Comparison of ENCODE assay signal across 17 mouse cellular contexts in genomic region chr5:142595698-142596097, GRCm38 (mm10). TPM values are rescaled to one million over a fixed set of nuclear protein-coding genes. Genes with fewer than 3 reads are reported as not detected.
DNase-seq lines count a peak whose midpoint lies in the region; ATAC-seq and TF ChIP-seq lines count a peak whose summit lies in the region.
"Had no signal": no experiment of that assay in that cellular context is flagged by ENCODE, and none has a peak within 500 bp of the region (broad histone marks: within the 10 kb centered on the region; RNA-seq: fewer than 3 reads in every experiment).

No protein-coding gene starts in this region.

- no peak for TF ChIP-seq CTCF in midbrain, postnatal 0 days (IDR thresholded peaks at IDR 0.05)
- TF ChIP-seq CTCF in cortical plate, adult 2 months (IDR thresholded peaks at IDR 0.05; ENCODE audit: extremely low read depth, insufficient read depth, low read length) = no peak

- DNase-seq in forebrain, embryonic 11.5 days (ENCODE audit: low spot score) = no peak
- peak; percentile 69 for DNase-seq in midbrain, postnatal 0 days (ENCODE audit: low spot score)
- no peak for DNase-seq in midbrain, embryonic 14.5 days
- peak; percentile 55 for DNase-seq in telencephalon, adult 2 months (ENCODE audit: low read depth, low spot score)
- DNase-seq in urinary bladder, postnatal 25 days (ENCODE audit: low spot score) = no peak
- DNase-seq: lung, postnatal 10 days; retina, postnatal 1 day had no signal

- H3K27me3 ChIP-seq in forebrain, embryonic 12.5 days = no peaks in the 10 kb centered on the region
- no peaks in the 10 kb centered on the region for H3K27me3 ChIP-seq in forebrain, embryonic 11.5 days (ENCODE audit: control insufficient read depth, insufficient read depth, low read length)
- H3K27me3 ChIP-seq in midbrain, postnatal 0 days (ENCODE audit: insufficient read depth, low read length) = no peaks in the 10 kb centered on the region
- no peaks in the 10 kb centered on the region for H3K27me3 ChIP-seq in midbrain, embryonic 14.5 days (ENCODE audit: control insufficient read depth, insufficient read depth, low read length)
- H3K27me3 ChIP-seq: midbrain, embryonic 13.5 days; neural tube, embryonic 13.5 days; stomach, embryonic 15.5 days had no signal

- no peak overlapping the region for H3K4me2 ChIP-seq in forebrain, embryonic 12.5 days
- no peak overlapping the region for H3K4me2 ChIP-seq in forebrain, embryonic 11.5 days (ENCODE audit: low read depth, low read length, severe bottlenecking)
- H3K4me2 ChIP-seq in midbrain, postnatal 0 days (ENCODE audit: low read depth, low read length, poor library complexity, severe bottlenecking) = no peak overlapping the region
- no peak overlapping the region for H3K4me2 ChIP-seq in midbrain, embryonic 14.5 days (ENCODE audit: low read length)
- H3K4me2 ChIP-seq: liver, embryonic 11.5 days; midbrain, embryonic 13.5 days; neural tube, embryonic 13.5 days; stomach, embryonic 15.5 days had no signal

- WGBS in forebrain, embryonic 12.5 days = 67% methylated on average over 3 of the region's 3 CpGs
- 80% methylated on average over 3 of the region's 3 CpGs for WGBS in forebrain, embryonic 11.5 days
- 80% methylated on average over 3 of the region's 3 CpGs for WGBS in midbrain, postnatal 0 days
- 76% methylated on average over 3 of the region's 3 CpGs for WGBS in midbrain, embryonic 14.5 days

- H3K4me1 ChIP-seq in forebrain, embryonic 12.5 days = peaks cover 13% of the 10 kb centered on the region; the same call in 1 of the 2 replicates
- no peaks in the 10 kb centered on the region for H3K4me1 ChIP-seq in forebrain, embryonic 11.5 days (replicated peaks; ENCODE audit: control insufficient read depth, insufficient read depth, low read length)
- no peaks in the 10 kb centered on the region for H3K4me1 ChIP-seq in midbrain, postnatal 0 days (ENCODE audit: insufficient read depth, low read length)
- H3K4me1 ChIP-seq in midbrain, embryonic 14.5 days (ENCODE audit: control insufficient read depth, insufficient read depth, low read length) = no peaks in the 10 kb centered on the region
- H3K4me1 ChIP-seq in cortical plate, adult 2 months (ENCODE audit: control insufficient read depth, insufficient read depth, low read length) = peaks cover 17% of the 10 kb centered on the region
- H3K4me1 ChIP-seq: stomach, embryonic 15.5 days had no signal

- H3K4me3 ChIP-seq in forebrain, embryonic 12.5 days (replicated peaks) = no peak overlapping the region
- H3K4me3 ChIP-seq in forebrain, embryonic 11.5 days (ENCODE audit: low read depth, low read length) = no peak overlapping the region
- H3K4me3 ChIP-seq in midbrain, postnatal 0 days (ENCODE audit: low read depth, low read length) = no peak overlapping the region
- no peak overlapping the region for H3K4me3 ChIP-seq in midbrain, embryonic 14.5 days (replicated peaks; ENCODE audit: low read depth, low read length)
- no peak overlapping the region for H3K4me3 ChIP-seq in cortical plate, adult 2 months (ENCODE audit: insufficient read depth, low read length)
- H3K4me3 ChIP-seq: embryonic facial prominence, embryonic 10.5 days; midbrain, embryonic 13.5 days; neural tube, embryonic 13.5 days; stomach, embryonic 15.5 days had no signal

- no peak for ATAC-seq in forebrain, embryonic 12.5 days (ENCODE audit: low FRiP score)
- no peak for ATAC-seq in forebrain, embryonic 11.5 days (replicated peaks; ENCODE audit: low FRiP score)
- no peak for ATAC-seq in midbrain, postnatal 0 days (ENCODE audit: low FRiP score)
- no peak for ATAC-seq in midbrain, embryonic 14.5 days (ENCODE audit: low FRiP score, low TSS enrichment)
- no peak for ATAC-seq in granulocyte monocyte progenitor cell, adult 5-6 weeks (replicated peaks; ENCODE audit: poor library complexity, severe bottlenecking)
- ATAC-seq: intestine, postnatal 0 days; midbrain, embryonic 13.5 days had no signal

- H3K27ac ChIP-seq in forebrain, embryonic 12.5 days = peak overlapping the region; percentile 19; the same call in 1 of the 2 replicates
- no peak overlapping the region for H3K27ac ChIP-seq in forebrain, embryonic 11.5 days (ENCODE audit: low read depth, low read length)
- H3K27ac ChIP-seq in midbrain, postnatal 0 days (ENCODE audit: low read depth, low read length) = no peak overlapping the region
- no peak overlapping the region for H3K27ac ChIP-seq in midbrain, embryonic 14.5 days (replicated peaks; ENCODE audit: low read depth, low read length)
- H3K27ac ChIP-seq in cortical plate, adult 2 months (ENCODE audit: insufficient read depth, low read length) = peak overlapping the region; percentile 80
- H3K27ac ChIP-seq: embryonic facial prominence, embryonic 10.5 days; midbrain, embryonic 13.5 days; neural tube, embryonic 13.5 days; stomach, embryonic 15.5 days had no signal

- no peak for TF ChIP-seq POLR2A in cortical plate, adult 2 months (IDR thresholded peaks at IDR 0.05; ENCODE audit: extremely low read depth, insufficient read depth, low read length)

- no peaks in the 10 kb centered on the region for H3K36me3 ChIP-seq in forebrain, embryonic 12.5 days (replicated peaks)
- H3K36me3 ChIP-seq in forebrain, embryonic 11.5 days (ENCODE audit: control insufficient read depth, insufficient read depth, low read length) = no peaks in the 10 kb centered on the region
- H3K36me3 ChIP-seq in midbrain, postnatal 0 days (ENCODE audit: insufficient read depth, low read length) = no peaks in the 10 kb centered on the region
- no peaks in the 10 kb centered on the region for H3K36me3 ChIP-seq in midbrain, embryonic 14.5 days (ENCODE audit: control insufficient read depth, insufficient read depth, low read length)
- H3K36me3 ChIP-seq: embryonic facial prominence, embryonic 10.5 days; midbrain, embryonic 13.5 days; neural tube, embryonic 13.5 days; stomach, embryonic 15.5 days had no signal

- no peak overlapping the region for H3K9ac ChIP-seq in forebrain, embryonic 12.5 days
- no peak overlapping the region for H3K9ac ChIP-seq in forebrain, embryonic 11.5 days (ENCODE audit: low read length)
- H3K9ac ChIP-seq in midbrain, postnatal 0 days (replicated peaks; ENCODE audit: low read length, poor library complexity, severe bottlenecking) = no peak overlapping the region
- H3K9ac ChIP-seq in midbrain, embryonic 14.5 days (replicated peaks; ENCODE audit: low read length) = no peak overlapping the region
- H3K9ac ChIP-seq: midbrain, embryonic 13.5 days; neural tube, embryonic 13.5 days; stomach, embryonic 15.5 days had no signal

- H3K9me3 ChIP-seq in forebrain, embryonic 12.5 days = no peaks in the 10 kb centered on the region
- no peaks in the 10 kb centered on the region for H3K9me3 ChIP-seq in forebrain, embryonic 11.5 days (ENCODE audit: control insufficient read depth, low read length)
- H3K9me3 ChIP-seq in midbrain, postnatal 0 days (ENCODE audit: low read length) = no peaks in the 10 kb centered on the region
- H3K9me3 ChIP-seq in midbrain, embryonic 14.5 days (ENCODE audit: control insufficient read depth, low read length) = no peaks in the 10 kb centered on the region
- H3K9me3 ChIP-seq: embryonic facial prominence, embryonic 10.5 days; midbrain, embryonic 13.5 days; neural tube, embryonic 13.5 days; stomach, embryonic 15.5 days had no signal

RNA-seq across cellular contexts. Expression of gene Mmd2, which starts 12.9 kb away (rescaled TPM):
- 17.7 and 20.0 TPM in 2 replicates for polyA plus RNA-seq in forebrain, embryonic 12.5 days (2016; fragmentation: Nextera tagmentation; extraction: Ambion mirVana)
- 6.6 and 7.3 TPM in 2 replicates for polyA plus RNA-seq in forebrain, embryonic 11.5 days (2014; fragmentation: Nextera tagmentation; extraction: Ambion mirVana)
- 114 and 153 TPM in 2 replicates for total RNA-seq in midbrain, postnatal 0 days (2014; rRNA removed)
- polyA plus RNA-seq in midbrain, postnatal 0 days (2015; fragmentation: Nextera tagmentation; extraction: Ambion mirVana) = 120 and 137 TPM in 2 replicates
- polyA plus RNA-seq in midbrain, embryonic 14.5 days (2014; fragmentation: Nextera tagmentation; extraction: Ambion mirVana) = 33.5 and 35.3 TPM in 2 replicates
- polyA plus RNA-seq in cortical plate, adult 2 months (2012; rRNA removed) = 96.9 and 99.1 TPM in 2 replicates
- total RNA-seq in granulocyte monocyte progenitor cell, adult 5-6 weeks (2014; fragmentation: Nextera tagmentation) = not detected in 2 replicates
- not detected in 2 replicates for total RNA-seq in granulocyte monocyte progenitor cell, adult 5-6 weeks (2017)
- polyA plus RNA-seq: heart, postnatal 0 days had no signal

RNA-seq across cellular contexts. Expression of gene Wipi2, which starts 31.8 kb away (rescaled TPM):
- polyA plus RNA-seq in forebrain, embryonic 12.5 days (2016; fragmentation: Nextera tagmentation; extraction: Ambion mirVana) = 59.7 and 60.4 TPM in 2 replicates
- polyA plus RNA-seq in forebrain, embryonic 11.5 days (2014; fragmentation: Nextera tagmentation; extraction: Ambion mirVana) = 61.2 and 62.0 TPM in 2 replicates
- total RNA-seq in midbrain, postnatal 0 days (2014; rRNA removed) = 61.5 and 69.7 TPM in 2 replicates
- polyA plus RNA-seq in midbrain, postnatal 0 days (2015; fragmentation: Nextera tagmentation; extraction: Ambion mirVana) = 40.0 and 42.3 TPM in 2 replicates
- polyA plus RNA-seq in midbrain, embryonic 14.5 days (2014; fragmentation: Nextera tagmentation; extraction: Ambion mirVana) = 41.2 and 48.3 TPM in 2 replicates
- polyA plus RNA-seq in cortical plate, adult 2 months (2012; rRNA removed) = 72.2 and 74.3 TPM in 2 replicates
- total RNA-seq in granulocyte monocyte progenitor cell, adult 5-6 weeks (2014; fragmentation: Nextera tagmentation) = 24.9 and 27.4 TPM in 2 replicates
- total RNA-seq in granulocyte monocyte progenitor cell, adult 5-6 weeks (2017) = 36.2 and 36.3 TPM in 2 replicates

RNA-seq across cellular contexts. Expression of gene Radil, which starts 44.8 kb away (rescaled TPM):
- 3.2 and 3.3 TPM in 2 replicates for polyA plus RNA-seq in forebrain, embryonic 12.5 days (2016; fragmentation: Nextera tagmentation; extraction: Ambion mirVana)
- polyA plus RNA-seq in forebrain, embryonic 11.5 days (2014; fragmentation: Nextera tagmentation; extraction: Ambion mirVana) = 1.9 and 2.1 TPM in 2 replicates
- 17.0 and 20.4 TPM in 2 replicates for total RNA-seq in midbrain, postnatal 0 days (2014; rRNA removed)
- polyA plus RNA-seq in midbrain, postnatal 0 days (2015; fragmentation: Nextera tagmentation; extraction: Ambion mirVana) = 15.4 and 17.2 TPM in 2 replicates
- 13.6 and 16.9 TPM in 2 replicates for polyA plus RNA-seq in midbrain, embryonic 14.5 days (2014; fragmentation: Nextera tagmentation; extraction: Ambion mirVana)
- 16.5 and 17.7 TPM in 2 replicates for polyA plus RNA-seq in cortical plate, adult 2 months (2012; rRNA removed)
- not detected in 2 replicates for total RNA-seq in granulocyte monocyte progenitor cell, adult 5-6 weeks (2014; fragmentation: Nextera tagmentation)
- not detected in 2 replicates for total RNA-seq in granulocyte monocyte progenitor cell, adult 5-6 weeks (2017)

Comparison
In these comparisons a context has a peak if more than half of its experiments do, and no peak if none do; other contexts are left out.
1. H3K27ac ChIP-seq: peak in forebrain, embryonic 12.5 days (single experiment) and cortical plate, adult 2 months (single experiment); none in forebrain, embryonic 11.5 days (single experiment), midbrain, postnatal 0 days (single experiment) and midbrain, embryonic 14.5 days (single experiment).
2. DNase-seq: peak in midbrain, postnatal 0 days (single experiment) and telencephalon, adult 2 months (single experiment); none in forebrain, embryonic 11.5 days (single experiment), midbrain, embryonic 14.5 days (single experiment) and urinary bladder, postnatal 25 days (single experiment).